Mouse (Mus musculus): Measurements from ENCODE around the gene A030005K14Rik. TPM values are rescaled to one million over a fixed set of nuclear protein-coding genes. Genes with fewer than 3 reads are reported as not detected.

The A030005K14Rik gene
- not detected for polyA plus RNA-seq (2014; fragmentation: Illumina TruSeq; extraction: RNeasy Lipid Tissue Mini Kit (QIAGEN cat#74804); ENCODE audit: low read depth, low replicate concordance)

DNA sequence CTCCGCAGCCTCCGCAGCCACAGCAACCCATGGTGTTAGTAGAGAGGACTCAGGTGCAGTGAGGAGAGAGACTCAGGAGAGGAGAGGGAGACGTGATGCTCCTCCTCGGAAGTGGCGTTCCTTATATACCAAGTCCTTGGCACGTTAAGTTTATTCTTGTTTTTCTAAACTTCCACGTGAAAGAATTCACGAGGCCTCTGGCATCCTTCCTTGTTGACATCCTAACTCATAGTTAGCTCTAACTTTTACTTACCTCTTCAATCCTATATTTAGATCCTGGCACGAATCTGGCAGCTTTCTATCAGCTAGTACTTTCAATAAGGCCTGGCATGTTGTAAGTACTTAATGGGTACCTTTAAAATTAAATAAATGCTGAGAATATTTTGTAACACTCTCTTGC is at the start of gene A030005K14Rik:
TSS of gene A030005K14Rik (minus strand) at position 101 of the 400 bp plus-strand sequence.

DNA sequence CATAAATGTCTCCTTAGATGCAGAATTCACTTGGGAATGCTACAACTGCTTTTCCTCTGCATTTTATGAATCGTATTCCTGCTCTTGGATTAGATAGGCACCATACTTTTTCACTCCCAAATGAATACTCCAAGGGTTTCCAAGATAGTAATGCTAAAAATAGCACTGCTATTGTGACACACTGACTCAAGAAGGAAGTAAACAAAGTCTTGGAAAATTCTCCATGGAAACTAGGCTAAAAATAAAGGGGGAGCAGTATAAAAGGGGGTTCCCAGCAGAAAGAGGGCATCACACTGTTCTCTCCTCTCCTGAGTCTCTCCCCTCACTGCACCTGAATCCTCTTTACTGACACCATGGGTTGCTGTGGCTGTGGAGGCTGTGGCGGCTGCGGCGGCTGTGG is 1.5 kb upstream of the A030005K14Rik start, which contains the start of gene Krtap28-13:
TSS of gene Krtap28-13 (plus strand) at position 288 of the 400 bp plus-strand sequence.

DNA sequence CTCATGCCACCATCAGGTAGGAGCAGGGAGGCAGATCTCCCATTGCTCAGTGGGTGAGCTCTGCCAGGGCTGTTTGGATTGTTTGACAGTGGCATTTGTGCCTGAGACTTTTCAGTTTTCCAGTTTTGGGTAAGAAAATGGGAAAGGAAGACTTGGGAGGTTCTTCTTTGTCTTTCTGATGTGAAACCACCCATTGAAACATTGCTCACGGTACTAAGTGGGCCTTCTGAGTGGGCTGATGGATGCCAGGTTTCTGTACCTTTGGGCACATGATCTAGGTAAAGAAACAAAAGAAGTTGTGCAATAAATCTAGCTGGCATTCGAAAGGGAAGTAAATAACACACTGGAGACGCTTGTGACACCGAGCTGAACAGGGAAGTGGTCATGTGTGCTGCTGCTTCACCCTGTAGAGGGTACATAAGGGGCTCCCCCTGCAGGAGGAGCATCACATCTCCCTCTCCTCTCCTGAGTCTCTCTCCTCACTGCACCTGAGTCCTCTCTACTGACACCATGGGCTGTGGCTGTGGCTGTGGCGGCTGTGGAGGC is 14.2 kb downstream of the A030005K14Rik start, which contains the start of gene Gm47969:
TSS of gene Gm47969 (plus strand) at position 51 of the 546 bp plus-strand sequence.

DNA sequence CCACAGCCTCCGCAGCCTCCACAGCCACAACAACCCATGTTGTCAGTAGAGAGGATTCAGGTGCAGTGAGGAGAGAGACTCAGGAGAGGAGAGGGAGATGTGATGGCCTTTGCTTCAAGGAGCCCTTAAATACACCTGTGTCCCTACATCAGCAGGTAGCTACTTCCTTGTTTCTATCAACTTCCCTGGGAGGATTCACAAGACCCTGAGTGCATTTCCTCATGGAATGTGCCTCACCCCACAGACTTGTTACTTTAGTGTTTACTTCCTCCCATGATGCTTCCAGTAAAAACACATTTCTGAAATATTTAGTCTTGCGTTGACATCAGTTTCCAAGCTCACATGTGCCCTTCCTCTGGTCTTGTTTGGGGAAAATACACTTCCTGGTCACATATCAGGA is 16.8 kb downstream of the A030005K14Rik start, which contains the start of gene Krtap28-10:
TSS of gene Krtap28-10 (minus strand) at position 101 of the 400 bp plus-strand sequence.

DNA sequence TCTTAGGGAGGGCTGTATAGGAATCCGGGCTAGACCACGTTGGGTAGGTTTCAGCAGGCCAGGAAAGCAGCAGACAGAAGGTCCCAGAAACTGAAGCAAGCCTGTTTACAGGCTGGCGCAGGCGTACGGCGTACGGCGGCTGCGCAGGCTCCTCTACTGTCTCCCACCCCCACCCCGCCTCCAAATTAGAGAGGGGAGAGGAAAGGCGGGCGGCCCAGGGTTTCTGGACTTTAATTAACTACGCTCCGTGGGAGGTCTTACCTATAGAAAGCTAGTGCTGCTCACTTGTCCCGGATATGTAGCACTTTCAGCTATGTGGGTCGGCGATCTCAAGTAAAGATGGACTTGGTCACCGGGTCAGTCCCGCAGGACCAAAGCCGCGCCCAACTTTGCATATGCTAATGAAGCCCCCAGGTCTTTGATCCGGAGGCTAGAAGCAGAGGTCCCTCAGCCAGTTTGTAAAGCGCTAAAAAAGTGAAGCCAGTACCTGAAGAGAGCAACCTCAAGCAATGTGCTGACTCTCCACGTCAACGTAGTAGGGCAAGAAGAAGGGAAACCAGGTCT is 21.0 kb downstream of the A030005K14Rik start, which contains the start of gene Slc19a3:
TSS of gene Slc19a3 (minus strand) at position 340 of the 564 bp plus-strand sequence.

Other genes with a start within 250 kb of the A030005K14Rik start
- 189 TPM for gene Agfg1, start 219.9 kb downstream of the A030005K14Rik start, polyA plus RNA-seq (2014; fragmentation: Illumina TruSeq; extraction: RNeasy Lipid Tissue Mini Kit (QIAGEN cat#74804); ENCODE audit: low read depth, low replicate concordance)
- 0.87 TPM for gene A030005L19Rik, start 146.1 kb downstream of the A030005K14Rik start, polyA plus RNA-seq (2014; fragmentation: Illumina TruSeq; extraction: RNeasy Lipid Tissue Mini Kit (QIAGEN cat#74804); ENCODE audit: low read depth, low replicate concordance)
- not detected for gene A030014E15Rik, start 134.5 kb downstream of the A030005K14Rik start, polyA plus RNA-seq (2014; fragmentation: Illumina TruSeq; extraction: RNeasy Lipid Tissue Mini Kit (QIAGEN cat#74804); ENCODE audit: low read depth, low replicate concordance)
- not detected for gene Gm6217, start 128.0 kb downstream of the A030005K14Rik start, polyA plus RNA-seq (2014; fragmentation: Illumina TruSeq; extraction: RNeasy Lipid Tissue Mini Kit (QIAGEN cat#74804); ENCODE audit: low read depth, low replicate concordance)
- not detected for gene A030003K21Rik, start 116.0 kb downstream of the A030005K14Rik start, polyA plus RNA-seq (2014; fragmentation: Illumina TruSeq; extraction: RNeasy Lipid Tissue Mini Kit (QIAGEN cat#74804); ENCODE audit: low read depth, low replicate concordance)
- gene Gm7544, start 103.4 kb downstream of the A030005K14Rik start, polyA plus RNA-seq (2014; fragmentation: Illumina TruSeq; extraction: RNeasy Lipid Tissue Mini Kit (QIAGEN cat#74804); ENCODE audit: low read depth, low replicate concordance): not detected
- gene Gm47955, start 99.1 kb downstream of the A030005K14Rik start, polyA plus RNA-seq (2014; fragmentation: Illumina TruSeq; extraction: RNeasy Lipid Tissue Mini Kit (QIAGEN cat#74804); ENCODE audit: low read depth, low replicate concordance): not detected
- not detected for gene Gm47959, start 58.8 kb downstream of the A030005K14Rik start, polyA plus RNA-seq (2014; fragmentation: Illumina TruSeq; extraction: RNeasy Lipid Tissue Mini Kit (QIAGEN cat#74804); ENCODE audit: low read depth, low replicate concordance)
- gene Slc19a3, start 20.9 kb downstream of the A030005K14Rik start, polyA plus RNA-seq (2014; fragmentation: Illumina TruSeq; extraction: RNeasy Lipid Tissue Mini Kit (QIAGEN cat#74804); ENCODE audit: low read depth, low replicate concordance): 0.38 TPM
- gene Krtap28-10, start 16.9 kb downstream of the A030005K14Rik start, polyA plus RNA-seq (2014; fragmentation: Illumina TruSeq; extraction: RNeasy Lipid Tissue Mini Kit (QIAGEN cat#74804); ENCODE audit: low read depth, low replicate concordance): not detected
- gene Gm47969, start 14.4 kb downstream of the A030005K14Rik start, polyA plus RNA-seq (2014; fragmentation: Illumina TruSeq; extraction: RNeasy Lipid Tissue Mini Kit (QIAGEN cat#74804); ENCODE audit: low read depth, low replicate concordance): not detected
- not detected for gene Krtap28-13, start 1.6 kb upstream of the A030005K14Rik start, polyA plus RNA-seq (2014; fragmentation: Illumina TruSeq; extraction: RNeasy Lipid Tissue Mini Kit (QIAGEN cat#74804); ENCODE audit: low read depth, low replicate concordance)
- gene Ccl20, start 57.4 kb upstream of the A030005K14Rik start, polyA plus RNA-seq (2014; fragmentation: Illumina TruSeq; extraction: RNeasy Lipid Tissue Mini Kit (QIAGEN cat#74804); ENCODE audit: low read depth, low replicate concordance): not detected
- 51.0 TPM for gene Daw1, start 100.4 kb upstream of the A030005K14Rik start, polyA plus RNA-seq (2014; fragmentation: Illumina TruSeq; extraction: RNeasy Lipid Tissue Mini Kit (QIAGEN cat#74804); ENCODE audit: low read depth, low replicate concordance)

Measured in testis, adult 10 weeks (tissue).